Mouse (Mus musculus): ENCODE measurements around the gene Polr2e. TPM values are rescaled to one million over a fixed set of nuclear protein-coding genes. Genes with fewer than 3 reads are reported as not detected.
"Not testable (repeated sequence)": the region's sequence is repeated elsewhere in the genome, so short reads cannot be mapped to it uniquely, and the experiment has no call there.

Polr2e gene
- total RNA-seq, 1 experiment from 2014 or later: 95.9 TPM

DNA sequence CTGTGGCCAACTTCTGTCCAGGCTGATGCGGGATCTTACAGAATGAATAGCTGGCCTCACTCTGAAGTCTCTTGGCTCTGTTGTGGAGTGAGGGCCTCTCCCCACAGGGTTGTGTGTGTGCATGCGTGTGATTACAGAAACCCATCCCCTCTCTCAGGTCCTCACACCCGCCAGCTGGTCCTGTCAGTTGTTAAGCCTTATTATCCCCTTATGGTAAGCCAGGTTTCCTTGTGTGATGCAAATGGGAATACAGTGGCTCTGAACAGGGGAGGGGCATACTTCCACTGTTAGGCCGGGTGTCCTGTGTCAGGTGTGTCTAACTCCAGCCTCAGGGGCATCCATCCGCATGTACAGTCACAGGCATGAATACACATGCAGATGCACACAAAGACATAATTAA lies 6.2 kb upstream of the Polr2e start:
- no peak for ATAC-seq (replicated peaks; ENCODE audit: insufficient number of reproducible peaks, low FRiP score, low TSS enrichment, poor library complexity, severe bottlenecking)

DNA sequence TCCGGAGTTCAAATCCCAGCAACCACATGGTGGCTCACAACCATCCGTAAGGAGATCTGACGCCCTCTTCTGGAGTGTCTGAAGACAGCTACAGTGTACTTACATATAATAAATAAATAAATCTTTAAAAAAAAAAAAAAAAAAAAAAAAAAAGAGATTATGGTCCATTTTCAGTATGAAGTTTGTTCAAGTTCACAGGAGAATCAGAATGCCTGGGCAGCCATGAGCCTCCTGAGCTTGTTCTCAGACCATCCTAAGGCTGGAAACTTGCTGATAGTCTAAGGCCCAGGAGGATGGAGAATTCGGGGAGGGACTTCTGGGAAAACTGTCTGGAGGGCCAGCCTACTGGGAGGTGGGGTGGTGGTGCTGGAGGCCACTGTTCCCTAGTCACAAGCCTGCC lies 5.8 kb upstream of the Polr2e start:
- not testable (repeated sequence) for ATAC-seq (replicated peaks; ENCODE audit: insufficient number of reproducible peaks, low FRiP score, low TSS enrichment, poor library complexity, severe bottlenecking)

DNA sequence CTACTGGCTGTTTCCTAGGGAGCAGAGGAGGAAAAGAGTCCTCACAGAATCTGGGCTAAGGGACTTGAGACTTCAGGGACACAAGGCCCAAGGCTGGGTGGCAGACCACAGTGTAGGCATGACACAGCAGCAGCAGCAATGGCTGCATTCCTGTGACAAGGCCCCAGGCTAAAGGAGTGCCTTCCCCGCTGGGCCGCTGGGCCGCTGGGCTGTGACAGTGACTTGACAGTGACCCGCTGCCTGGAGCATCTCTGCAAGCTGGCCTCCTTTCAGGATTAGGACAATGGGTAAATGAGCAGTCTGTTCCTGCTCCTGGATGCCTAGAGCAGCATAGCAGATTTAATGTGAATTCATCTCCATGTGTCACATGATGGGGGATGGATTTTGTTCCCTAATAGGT lies 4.5 kb upstream of the Polr2e start:
- no peak for ATAC-seq (replicated peaks; ENCODE audit: insufficient number of reproducible peaks, low FRiP score, low TSS enrichment, poor library complexity, severe bottlenecking)

DNA sequence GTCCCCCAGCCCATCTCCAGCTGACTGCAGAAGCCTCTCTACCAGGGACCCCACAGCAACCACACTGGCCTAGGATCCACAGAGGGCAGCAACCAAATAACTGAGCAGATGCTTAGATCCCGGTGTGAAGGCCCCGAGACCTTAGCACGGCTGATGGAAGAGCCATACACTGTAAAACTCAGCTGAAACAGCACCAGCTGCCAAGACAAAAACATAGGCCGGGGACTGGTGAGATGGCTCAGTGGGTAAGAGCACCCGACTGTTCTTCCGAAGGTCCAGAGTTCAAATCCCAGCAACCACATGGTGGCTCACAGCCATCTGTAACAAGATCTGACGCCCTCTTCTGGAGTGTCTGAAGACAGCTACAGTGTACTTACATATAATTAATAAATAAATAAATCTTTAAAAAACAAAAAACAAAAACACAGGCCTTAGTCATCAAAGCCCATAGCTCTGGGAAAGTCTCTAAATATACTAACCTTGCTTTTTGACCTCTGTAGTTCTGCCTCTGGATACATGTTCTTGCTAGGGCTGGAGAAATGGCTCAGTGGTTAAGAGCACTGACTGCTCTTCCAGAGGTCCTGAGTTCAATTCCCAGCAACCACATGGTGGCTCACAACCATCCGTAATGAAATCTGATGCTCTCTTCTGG lies 1.9 kb upstream of the Polr2e start:
- not testable (repeated sequence) for ATAC-seq (replicated peaks; ENCODE audit: insufficient number of reproducible peaks, low FRiP score, low TSS enrichment, poor library complexity, severe bottlenecking)

DNA sequence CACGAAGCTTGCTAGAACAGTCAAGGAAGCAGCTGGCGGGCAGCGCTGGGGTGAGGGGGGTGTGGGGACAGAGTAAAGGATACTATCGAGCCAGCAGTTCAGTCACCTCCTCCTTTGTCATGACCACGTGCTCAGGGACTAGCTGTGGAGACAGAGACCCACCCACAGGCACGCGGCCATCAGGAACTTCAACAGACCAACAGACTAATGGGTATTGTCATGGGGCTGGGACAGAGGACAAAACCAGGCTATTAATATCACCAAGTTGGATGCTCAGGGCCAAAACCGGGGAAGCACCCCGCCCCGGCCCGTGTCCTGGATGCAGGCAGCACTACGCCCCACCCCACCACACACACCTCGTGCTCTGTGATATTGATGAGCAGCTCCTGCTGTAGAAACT lies 2.8 kb downstream of the Polr2e start:
- ATAC-seq (replicated peaks; ENCODE audit: insufficient number of reproducible peaks, low FRiP score, low TSS enrichment, poor library complexity, severe bottlenecking): no peak

DNA sequence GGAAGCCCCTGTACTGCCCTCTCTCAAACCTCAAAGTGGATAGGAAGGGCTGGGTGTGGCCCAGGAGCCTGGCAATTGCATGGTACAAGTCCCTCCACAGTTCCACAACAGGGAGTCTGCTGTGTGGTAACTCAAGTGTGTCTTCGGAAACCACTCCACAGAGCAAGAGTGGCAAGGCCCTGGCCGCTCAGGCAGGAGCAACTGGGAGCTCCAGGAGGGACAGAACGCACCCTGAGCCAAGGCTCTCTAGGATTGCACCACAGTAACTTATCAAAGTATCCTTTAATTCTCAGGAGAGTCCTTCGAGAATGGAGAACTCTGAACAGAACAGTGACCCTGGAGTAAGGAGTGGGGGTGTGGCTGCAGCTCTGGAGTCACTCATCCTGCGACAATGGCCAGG lies 3.9 kb downstream of the Polr2e start:
- ATAC-seq (replicated peaks; ENCODE audit: insufficient number of reproducible peaks, low FRiP score, low TSS enrichment, poor library complexity, severe bottlenecking): no peak

DNA sequence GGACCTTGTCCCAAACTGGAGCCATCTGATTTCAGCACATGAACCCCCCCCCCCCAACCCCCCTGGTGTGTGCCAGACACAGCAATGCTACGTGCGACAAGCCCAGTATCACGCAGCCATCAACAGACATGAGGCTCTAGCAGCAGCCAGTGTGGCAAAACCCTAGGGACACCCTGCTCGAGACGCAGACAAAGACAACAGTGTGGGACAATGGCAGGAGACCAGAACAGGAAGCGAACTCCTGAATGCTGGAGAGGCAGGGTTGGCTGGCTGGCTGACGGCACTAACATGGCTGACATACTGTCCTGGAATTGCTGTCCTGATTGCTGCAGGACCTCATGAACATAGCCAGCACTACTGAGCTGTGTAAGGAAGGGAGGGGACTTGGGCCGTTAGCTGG lies 4.4 kb downstream of the Polr2e start:
- ATAC-seq (replicated peaks; ENCODE audit: insufficient number of reproducible peaks, low FRiP score, low TSS enrichment, poor library complexity, severe bottlenecking): no peak

DNA sequence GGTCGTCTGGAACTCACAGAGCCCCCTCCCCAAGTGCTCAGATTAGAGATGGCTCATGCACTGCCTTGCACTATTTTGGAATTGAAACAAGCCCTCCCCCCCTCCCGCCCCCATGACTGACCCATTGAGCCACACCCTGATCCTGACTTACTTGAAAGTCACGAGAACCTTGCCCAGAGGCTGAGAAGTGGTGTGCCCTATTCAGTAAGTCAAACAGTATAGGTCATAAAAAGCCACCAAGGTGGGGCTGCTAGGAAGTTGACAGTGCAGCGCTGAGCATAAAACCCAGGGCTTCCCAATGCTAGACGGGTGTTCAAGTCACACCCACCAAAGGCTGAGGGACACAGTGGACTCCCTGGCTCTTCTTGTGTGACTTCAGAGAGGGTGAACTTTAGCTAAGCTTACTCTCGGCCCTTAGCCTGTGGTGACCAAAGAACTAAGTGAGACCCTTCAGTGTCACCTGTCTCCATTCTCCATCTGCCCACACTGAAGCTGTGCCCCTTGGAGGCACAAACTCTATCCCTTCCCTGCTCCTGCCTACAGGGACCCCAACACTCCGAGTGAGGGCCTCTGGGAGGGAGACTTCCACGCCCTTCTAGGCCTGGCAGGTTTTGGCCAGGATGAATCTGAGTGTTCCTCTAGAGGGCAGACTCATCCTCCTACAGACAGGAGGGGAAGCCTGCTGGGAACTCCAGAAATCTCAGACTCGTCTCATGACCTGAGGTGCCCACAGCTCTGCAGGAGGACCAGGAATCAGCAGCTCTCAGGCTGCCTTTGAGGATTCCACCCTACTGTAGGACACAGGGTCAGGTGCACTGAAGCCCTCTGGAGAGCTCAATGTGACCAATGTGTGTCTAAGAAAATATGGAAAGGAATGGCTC lies 5.8 kb downstream of the Polr2e start:
- peak; percentile 55 for ATAC-seq (replicated peaks; ENCODE audit: insufficient number of reproducible peaks, low FRiP score, low TSS enrichment, poor library complexity, severe bottlenecking)

DNA sequence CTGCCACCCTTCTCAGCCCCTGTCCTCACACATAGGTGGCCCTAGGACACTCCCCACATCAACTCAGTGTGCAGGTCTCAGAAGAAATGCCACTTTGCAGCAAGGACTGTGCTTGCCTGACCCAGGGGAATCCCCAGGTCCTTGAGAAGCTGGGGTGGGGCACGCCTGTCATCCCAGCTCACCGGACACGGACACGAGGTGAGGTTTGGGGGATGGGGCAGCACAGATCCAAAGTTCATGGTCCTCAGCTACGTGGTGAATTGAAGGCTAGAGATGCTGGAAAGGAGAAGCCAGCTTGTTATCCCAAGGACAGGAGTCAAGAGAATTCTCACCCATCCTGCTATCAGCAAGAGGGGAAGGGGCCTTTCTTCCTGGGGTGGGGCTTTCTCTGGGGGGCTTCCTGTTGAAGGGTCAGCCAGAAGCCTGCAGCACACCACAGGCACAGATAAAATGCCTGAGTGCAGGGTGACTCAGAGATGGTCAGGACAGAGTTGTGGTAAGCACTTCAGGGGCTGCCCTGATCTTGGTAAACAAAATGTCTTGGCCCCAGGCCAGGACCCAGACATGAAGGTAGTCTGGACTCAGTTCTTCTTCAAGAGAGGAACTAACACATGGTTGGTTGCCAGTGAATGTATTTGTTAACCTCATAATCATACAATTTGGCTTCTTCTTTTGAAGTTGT lies 6.7 kb downstream of the Polr2e start:
- ATAC-seq (replicated peaks; ENCODE audit: insufficient number of reproducible peaks, low FRiP score, low TSS enrichment, poor library complexity, severe bottlenecking): peak; percentile 59

DNA sequence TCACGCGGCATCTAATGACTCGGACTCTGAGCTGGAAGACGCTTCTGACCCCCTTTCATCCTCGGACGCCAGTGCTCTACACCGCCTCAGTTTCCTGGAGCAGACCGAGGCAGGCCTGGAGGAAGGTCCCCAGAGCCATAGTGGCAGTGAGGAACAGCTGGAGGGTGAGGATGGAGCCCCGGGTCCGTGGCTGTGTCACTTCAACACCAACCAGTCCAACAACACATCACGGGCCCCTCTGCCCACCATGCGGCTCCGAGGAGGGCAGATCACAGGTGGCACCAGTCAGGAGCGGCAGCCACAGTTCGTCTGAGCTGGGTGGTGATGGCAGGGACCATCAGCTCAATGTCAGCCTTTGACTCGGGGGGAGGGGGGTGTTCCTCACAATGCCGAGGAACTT lies 8.9 kb downstream of the Polr2e start:
- ATAC-seq (replicated peaks; ENCODE audit: insufficient number of reproducible peaks, low FRiP score, low TSS enrichment, poor library complexity, severe bottlenecking): no peak

DNA sequence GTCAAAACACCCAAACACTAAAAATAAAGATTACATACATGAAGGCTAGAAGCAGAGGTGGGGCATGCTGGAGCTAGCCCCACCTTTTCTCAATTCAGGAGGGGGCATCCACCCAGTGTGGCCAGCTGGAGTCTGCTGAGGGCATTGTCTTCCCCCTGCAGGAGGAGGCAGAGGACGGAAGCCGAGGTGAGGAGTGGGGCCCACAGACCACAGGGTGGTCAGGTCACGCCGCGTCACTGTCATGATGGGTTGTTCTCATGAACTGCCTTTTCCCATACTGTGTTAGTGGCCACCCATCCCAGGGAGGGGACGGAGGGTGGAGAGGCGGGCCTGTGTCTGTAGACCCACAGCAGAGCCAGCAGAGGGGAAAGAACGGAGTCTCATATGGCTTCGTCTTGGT lies 9.4 kb downstream of the Polr2e start:
- ATAC-seq (replicated peaks; ENCODE audit: insufficient number of reproducible peaks, low FRiP score, low TSS enrichment, poor library complexity, severe bottlenecking): no peak

DNA sequence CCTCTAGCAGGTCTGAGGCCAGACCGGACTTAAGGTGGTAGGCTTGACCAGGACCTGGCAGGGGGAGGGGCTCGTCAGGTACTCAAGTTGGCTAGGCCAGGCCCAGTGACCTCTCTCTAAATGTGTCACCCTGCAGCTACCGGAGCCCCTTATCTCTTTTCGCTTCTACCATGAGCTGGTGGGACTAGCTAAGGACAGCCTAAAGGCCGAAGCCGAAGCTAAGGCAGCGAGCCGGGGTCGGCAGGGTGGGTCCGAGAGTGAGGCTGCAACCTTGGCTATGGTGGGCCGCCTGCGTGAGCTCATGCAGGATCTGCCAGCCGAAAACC lies 11.1 kb downstream of the Polr2e start:
- ATAC-seq (replicated peaks; ENCODE audit: insufficient number of reproducible peaks, low FRiP score, low TSS enrichment, poor library complexity, severe bottlenecking): no peak

DNA sequence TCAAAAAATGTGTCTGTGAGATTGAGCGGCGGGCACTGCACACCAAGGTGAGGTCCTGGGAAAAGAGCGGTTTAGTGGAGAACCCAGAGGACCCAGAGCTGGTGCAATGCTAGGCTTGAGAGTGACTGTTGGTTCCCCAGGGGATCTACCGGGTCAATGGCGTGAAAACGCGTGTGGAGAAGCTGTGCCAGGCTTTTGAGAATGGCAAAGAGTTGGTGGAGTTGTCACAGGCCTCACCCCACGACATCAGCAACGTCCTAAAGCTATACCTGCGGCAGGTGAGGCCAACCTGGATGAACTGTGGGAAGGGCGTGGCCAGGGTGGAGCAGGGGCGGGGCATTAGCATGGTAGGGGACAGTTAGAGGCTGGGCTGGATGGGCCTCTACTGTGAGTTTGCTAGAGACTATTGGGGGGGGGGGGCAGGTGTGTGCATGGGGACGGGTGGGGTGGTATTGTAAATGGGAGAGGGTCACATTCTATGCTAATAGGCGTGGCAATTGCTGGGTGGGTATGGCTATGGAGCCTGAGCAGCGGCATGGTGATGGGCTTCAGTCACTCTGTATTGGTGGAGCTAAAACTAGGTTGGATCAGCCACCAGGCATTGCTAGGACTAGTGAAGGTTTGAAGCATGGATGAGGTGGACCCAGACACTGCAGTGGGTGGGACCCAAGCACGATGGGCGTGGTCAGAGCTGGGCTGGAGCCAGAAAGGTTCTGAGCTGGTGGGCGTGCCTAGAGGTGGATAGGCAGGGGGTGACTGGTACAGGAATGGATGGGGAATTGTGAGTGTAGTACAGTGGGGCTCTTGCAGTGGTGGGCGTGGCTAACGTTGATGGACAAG lies 11.7 kb downstream of the Polr2e start:
- no peak for ATAC-seq (replicated peaks; ENCODE audit: insufficient number of reproducible peaks, low FRiP score, low TSS enrichment, poor library complexity, severe bottlenecking)

DNA sequence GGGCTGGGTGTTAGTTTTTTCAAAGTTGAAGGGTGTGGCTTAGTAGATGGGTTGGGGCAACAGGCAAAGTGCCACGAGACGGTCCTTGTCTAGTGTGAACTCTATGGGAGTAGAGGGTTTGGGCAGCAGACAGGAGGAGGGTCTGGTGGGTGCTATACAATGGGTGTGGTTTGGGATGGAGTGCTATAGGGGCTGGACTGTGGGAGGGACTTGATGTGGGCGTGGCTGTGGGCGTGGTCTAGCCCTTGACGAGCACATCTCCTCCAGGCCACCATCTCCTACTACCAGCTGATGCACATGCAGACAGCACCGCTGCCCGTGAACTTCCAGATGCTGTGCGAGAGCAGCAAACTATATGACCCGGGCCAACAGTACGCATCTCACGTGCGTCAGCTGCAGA lies 13.7 kb downstream of the Polr2e start:
- ATAC-seq (replicated peaks; ENCODE audit: insufficient number of reproducible peaks, low FRiP score, low TSS enrichment, poor library complexity, severe bottlenecking): no peak

DNA sequence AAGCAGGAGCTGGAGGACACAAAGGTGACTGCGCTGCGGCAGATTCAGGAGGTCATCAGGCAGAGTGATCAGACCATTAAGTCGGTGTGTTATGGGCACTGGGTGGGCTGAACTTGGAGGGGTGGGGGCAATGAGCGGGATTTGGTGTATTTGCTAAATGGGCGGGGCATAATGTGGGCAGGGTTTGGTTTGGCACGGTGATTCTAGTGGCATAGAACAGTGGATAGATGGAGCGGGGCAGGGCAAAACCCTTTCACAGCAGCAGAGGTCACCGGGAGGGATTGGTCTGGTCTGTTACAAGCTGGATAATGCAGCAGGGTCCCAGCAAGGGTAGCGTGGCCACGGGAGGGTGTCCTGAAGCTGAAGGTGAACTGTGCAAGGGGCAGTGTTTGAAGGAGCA lies 14.1 kb downstream of the Polr2e start:
- ATAC-seq (replicated peaks; ENCODE audit: insufficient number of reproducible peaks, low FRiP score, low TSS enrichment, poor library complexity, severe bottlenecking): no peak

DNA sequence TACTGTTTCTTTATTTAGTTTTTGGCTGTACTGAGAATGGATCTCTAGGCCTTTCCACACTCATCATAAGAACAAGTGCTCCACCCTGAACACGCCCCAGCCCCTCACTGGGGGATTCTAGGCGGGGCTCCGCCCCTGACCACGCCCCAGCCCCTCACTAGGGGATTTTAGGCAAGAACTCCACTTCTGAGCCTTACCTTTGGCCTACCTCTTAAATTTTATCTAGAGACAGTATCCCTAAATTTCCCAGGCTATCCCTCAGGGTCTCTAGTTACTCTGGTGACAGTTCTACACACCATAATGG lies 14.6 kb downstream of the Polr2e start:
- no peak for ATAC-seq (replicated peaks; ENCODE audit: insufficient number of reproducible peaks, low FRiP score, low TSS enrichment, poor library complexity, severe bottlenecking)

DNA sequence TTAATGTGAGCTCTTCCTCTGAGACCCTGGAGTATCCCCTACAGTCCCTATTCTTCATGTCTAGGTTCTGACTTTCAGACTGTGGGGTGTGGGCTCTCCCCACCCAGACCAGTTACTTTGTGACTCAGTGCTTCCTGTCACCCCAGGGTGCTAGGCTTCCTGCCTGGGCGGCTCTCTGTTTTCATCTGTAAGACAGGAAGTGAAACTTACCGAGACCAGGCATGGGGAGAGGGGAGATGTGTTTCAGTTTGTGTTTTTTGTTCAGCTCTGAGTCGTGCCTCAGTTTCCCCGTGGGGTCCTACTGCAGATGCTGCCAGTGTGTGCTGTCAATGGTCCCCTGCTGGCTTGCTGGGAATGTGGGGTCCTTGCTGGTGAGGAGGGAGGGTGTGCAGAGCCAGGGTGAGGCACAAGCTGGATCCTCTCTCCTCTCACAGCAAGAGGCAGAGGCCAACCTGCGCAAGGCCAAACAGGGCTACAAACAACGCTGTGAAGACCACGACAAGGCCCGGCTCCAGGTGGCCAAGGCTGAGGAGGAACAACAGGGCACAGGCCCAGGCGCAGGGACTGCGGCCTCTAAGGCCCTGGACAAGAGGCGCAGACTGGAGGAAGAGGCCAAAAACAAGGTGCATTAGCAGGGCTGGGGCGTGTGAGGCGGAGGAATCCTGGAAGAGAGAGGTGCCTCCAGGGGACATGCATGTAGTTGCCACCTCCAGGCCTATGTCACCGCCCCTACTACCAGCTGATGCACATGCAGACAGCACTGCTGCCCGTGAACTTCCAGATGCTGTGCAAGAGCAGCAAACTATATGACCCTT lies 15.2 kb downstream of the Polr2e start:
- peak; percentile 69 for ATAC-seq (replicated peaks; ENCODE audit: insufficient number of reproducible peaks, low FRiP score, low TSS enrichment, poor library complexity, severe bottlenecking)

DNA sequence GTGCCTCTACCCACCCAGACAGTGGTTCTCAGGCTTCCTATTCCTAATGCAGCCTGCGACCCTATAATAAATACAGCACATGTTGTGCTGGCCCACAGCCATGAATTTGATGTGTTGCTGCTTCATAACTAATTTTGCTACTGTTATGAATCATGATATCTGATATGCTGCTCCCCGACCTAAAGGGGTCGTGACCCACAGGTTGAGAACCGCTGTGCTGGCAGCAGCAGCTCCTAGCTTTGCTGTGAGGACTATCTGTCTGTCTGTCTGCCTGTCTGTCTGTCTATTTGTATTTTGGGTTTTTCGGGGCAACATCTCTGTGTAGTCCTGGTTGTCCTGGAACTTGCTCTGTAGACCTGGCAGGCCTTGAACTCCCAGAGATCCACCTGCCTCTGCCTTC lies 15.8 kb downstream of the Polr2e start:
- ATAC-seq (replicated peaks; ENCODE audit: insufficient number of reproducible peaks, low FRiP score, low TSS enrichment, poor library complexity, severe bottlenecking): no peak

DNA sequence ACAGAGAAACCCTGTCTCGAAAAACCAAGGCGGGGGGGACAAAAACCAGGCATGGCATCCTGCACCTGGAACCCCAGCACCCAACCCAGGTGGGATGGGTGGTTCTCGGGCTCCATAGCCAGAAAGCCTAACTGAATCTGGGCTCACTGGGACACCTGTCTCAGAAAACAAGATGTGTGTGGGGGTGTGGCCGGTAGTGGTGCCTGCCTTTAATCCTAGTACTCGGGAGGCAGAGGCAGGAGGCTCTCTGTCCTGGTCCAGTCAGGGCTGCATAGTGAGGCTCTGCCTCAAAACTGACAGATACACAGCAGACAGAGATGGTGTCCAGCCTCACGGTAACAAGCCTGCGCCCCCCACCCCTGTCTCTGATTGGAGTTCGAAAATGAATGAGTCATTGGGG lies 16.8 kb downstream of the Polr2e start:
- no peak for ATAC-seq (replicated peaks; ENCODE audit: insufficient number of reproducible peaks, low FRiP score, low TSS enrichment, poor library complexity, severe bottlenecking)
